Mouse (Mus musculus) hindbrain, embryonic 14.5 days (tissue): ENCODE data around the gene Tmem259. TPM values are rescaled to one million over a fixed set of nuclear protein-coding genes. Genes with fewer than 3 reads are reported as not detected.

Experiments
- ATAC-seq: fragments of 200-750 bp; cut with Nextera tagmentation; 2 replicates; pipeline ENCODE4 v1.8.0; 2017; ENCODE audit warnings: moderate number of reproducible peaks, mild to moderate bottlenecking, moderate TSS enrichment, moderate library complexity; ENCODE audit not compliant: low FRiP score
- DNase-seq: peaks from one replicate; pipeline ENCODE4 v3.0.0-alpha.2; 2015; ENCODE audit warnings: low spot score
- H3K27ac ChIP-seq: fragments of 300-500 bp; sonication (generic); 2 replicates; pipeline ENCODE4 v1.5.1; 2014; ENCODE audit warnings: mild to moderate bottlenecking, moderate library complexity
- H3K27me3 ChIP-seq: fragments of 300-500 bp; sonication (generic); 2 replicates; pipeline ENCODE4 v1.6.1; 2014; ENCODE audit warnings: mild to moderate bottlenecking, low read length, mixed read lengths; ENCODE audit not compliant: control insufficient read depth, insufficient read depth
- H3K36me3 ChIP-seq: fragments of 300-500 bp; sonication (generic); replicated peaks from 2 replicates; pipeline ENCODE4 v1.6.1; 2014; ENCODE audit not compliant: control insufficient read depth, insufficient read depth
- H3K4me1 ChIP-seq: fragments of 300-500 bp; sonication (generic); replicated peaks from 2 replicates; pipeline ENCODE4 v1.6.1; 2014; ENCODE audit warnings: antibody characterized with exemption, low read length, mixed read lengths; ENCODE audit not compliant: control insufficient read depth, insufficient read depth
- H3K4me2 ChIP-seq: fragments of 300-500 bp; sonication (generic); replicated peaks from 2 replicates; pipeline ENCODE4 v1.6.1; 2014; ENCODE audit warnings: mild to moderate bottlenecking, moderate library complexity
- H3K4me3 ChIP-seq: fragments of 300-500 bp; sonication (generic); replicated peaks from 2 replicates; pipeline ENCODE4 v1.5.1; 2014; ENCODE audit warnings: mild to moderate bottlenecking, low read length
- H3K9ac ChIP-seq: fragments of 300-500 bp; sonication (generic); 2 replicates; pipeline ENCODE4 v1.6.1; 2014
- H3K9me3 ChIP-seq: fragments of 300-500 bp; sonication (generic); 2 replicates; pipeline ENCODE4 v1.6.1; 2016; ENCODE audit warnings: low read length; ENCODE audit not compliant: control insufficient read depth
- WGBS: fragments of 180-500 bp; shearing (Covaris S2); extraction: QIAGEN DNeasy Blood & Tissue Kit; methylation state at CpG from one replicate; pipeline ENCODE4 v1.1.7; 2014; 5-methylcytosine and 5-hydroxymethylcytosine counted together
- polyA plus RNA-seq: library from polyadenylated mRNA; unstranded; fragments of >200 nt; fragmentation: Nextera tagmentation; extraction: Ambion mirVana; gene quantifications from 2 replicates; pipeline ENCODE4 v1.2.1, GENCODE M21; 2014

Gene Tmem259
- polyA plus RNA-seq, 1 experiment from 2014 or later: 22.8 TPM

DNA sequence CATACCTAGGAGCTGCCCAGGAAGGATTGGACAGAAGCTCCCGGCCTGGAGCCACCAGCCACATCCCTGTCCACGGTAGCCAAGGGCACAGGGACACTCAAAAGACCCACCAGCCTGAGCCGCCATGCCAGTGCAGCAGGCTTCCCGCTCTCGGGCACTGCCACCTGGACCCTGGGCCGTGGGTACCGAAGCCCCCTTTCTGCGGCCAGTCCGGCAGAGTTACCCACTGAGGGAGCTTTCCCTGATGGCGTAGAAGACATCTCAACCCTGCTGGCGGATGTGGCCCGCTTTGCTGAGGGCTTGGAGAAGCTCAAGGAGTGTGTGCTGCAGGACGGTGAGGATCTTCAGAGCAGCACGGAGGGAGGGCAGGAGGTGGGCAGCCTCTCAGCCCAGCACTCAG, 33.6 kb upstream of the Tmem259 start:
- ATAC-seq (no peak), DNase-seq (no peak)
- H3K4me2 ChIP-seq: no peak overlapping the region
- no peak overlapping the region for H3K4me3 ChIP-seq
- no peaks in the 10 kb centered on the region for H3K9me3 ChIP-seq
- WGBS: 81% methylated on average over 14 of the region's 14 CpGs
- H3K36me3 ChIP-seq: no peaks in the 10 kb centered on the region
- no peak overlapping the region for H3K27ac ChIP-seq
- no peak overlapping the region for H3K9ac ChIP-seq
- H3K4me1 ChIP-seq: no peaks in the 10 kb centered on the region
- peaks cover 57% of the 10 kb centered on the region for H3K27me3 ChIP-seq

DNA sequence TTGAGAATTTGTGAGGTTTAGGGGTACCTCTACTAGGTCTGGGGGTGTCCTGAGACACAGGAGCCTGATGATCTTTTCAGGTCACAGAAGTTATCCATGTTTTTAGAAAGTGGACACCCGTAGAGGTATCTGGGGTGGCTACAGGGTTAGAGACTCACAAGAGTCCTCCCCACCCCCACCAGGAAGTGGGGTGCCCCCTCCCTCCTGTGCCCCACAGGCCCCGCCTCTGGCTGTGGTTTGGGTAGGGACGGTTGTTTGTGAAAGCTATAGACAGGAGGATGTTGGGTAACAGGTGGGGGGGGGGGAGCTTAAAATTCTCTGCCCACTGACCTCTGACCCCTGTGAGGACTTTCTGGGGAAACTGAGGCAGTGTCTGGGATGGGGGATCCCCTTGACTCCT, 33.2 kb upstream of the Tmem259 start:
- no peak overlapping the region for H3K27ac ChIP-seq
- peaks cover 61% of the 10 kb centered on the region for H3K27me3 ChIP-seq
- DNase-seq: no peak

DNA sequence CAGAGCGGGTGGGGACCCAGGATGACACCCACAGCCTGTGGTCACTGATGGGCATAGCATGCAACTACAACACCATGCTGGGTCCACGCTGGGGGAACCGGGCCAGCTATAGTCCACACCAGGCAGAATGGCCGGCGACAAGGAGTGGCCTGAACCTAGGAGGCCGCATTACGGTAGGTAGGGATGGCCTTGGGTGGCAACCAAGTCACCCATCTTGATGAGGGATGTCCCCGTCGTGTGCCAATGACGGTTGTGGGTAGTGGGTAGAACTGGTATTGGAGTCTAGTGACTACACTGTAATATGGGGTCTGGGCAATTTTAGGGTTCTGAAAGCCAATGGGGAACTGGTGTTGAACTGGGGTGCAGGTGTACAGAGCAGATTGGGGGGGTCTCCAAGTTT, 32.8 kb upstream of the Tmem259 start:
- no peak overlapping the region for H3K27ac ChIP-seq
- ATAC-seq (no peak), DNase-seq (no peak)
- H3K27me3 ChIP-seq: peaks cover 65% of the 10 kb centered on the region
- no peaks in the 10 kb centered on the region for H3K4me1 ChIP-seq
- peaks cover 1% of the 10 kb centered on the region; the same call in 1 of the 2 replicates for H3K9me3 ChIP-seq
- H3K36me3 ChIP-seq: peaks cover 4% of the 10 kb centered on the region; the same call in 1 of the 2 replicates
- no peak overlapping the region for H3K4me2 ChIP-seq
- WGBS: 89% methylated on average over 10 of the region's 10 CpGs
- no peak overlapping the region for H3K4me3 ChIP-seq
- no peak overlapping the region for H3K9ac ChIP-seq

More for the DNA sequence above, 33.2 kb upstream of the Tmem259 start:
- Histone ChIP-seq H3K9ac (no peak overlapping the region), H3K4me3 (no peak overlapping the region), H3K4me2 (no peak overlapping the region), H3K4me1 (no peaks in the 10 kb centered on the region), H3K36me3 (no peaks in the 10 kb centered on the region), H3K9me3 (no peaks in the 10 kb centered on the region)
- 81% methylated on average over 3 of the region's 3 CpGs for WGBS
- no peak for ATAC-seq

DNA sequence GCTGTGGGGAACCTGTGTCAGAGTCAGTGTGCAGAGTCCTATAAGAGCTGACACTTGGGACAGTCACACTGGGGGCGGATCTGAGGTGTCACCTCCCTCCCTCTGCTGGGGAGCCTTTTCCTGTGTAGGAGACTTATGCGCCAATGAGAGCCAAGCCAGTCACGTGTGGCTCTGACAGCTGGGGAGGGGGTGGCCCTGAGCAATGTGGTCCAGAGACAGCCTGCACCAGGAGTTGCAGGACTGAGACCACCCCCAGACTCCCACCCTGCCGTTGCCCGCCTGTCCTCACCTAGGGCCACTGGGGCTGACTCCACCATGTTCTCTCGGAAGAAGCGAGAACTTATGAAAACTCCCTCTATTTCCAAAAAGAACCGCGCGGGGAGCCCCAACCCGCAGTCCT, 32.4 kb upstream of the Tmem259 start, which contains the start of gene Arhgap45:
TSS of gene Arhgap45 (plus strand) at position 143 of the 400 bp plus-strand sequence.
- no peak within 1 kb of the TSS for H3K9ac ChIP-seq
- no peak within 1 kb of the TSS for H3K4me2 ChIP-seq
- no peak within 1 kb of the TSS for H3K4me3 ChIP-seq
- H3K9me3 ChIP-seq: peaks cover 6% of the 10 kb centered on the region
- H3K36me3 ChIP-seq: peaks cover 8% of the 10 kb centered on the region; the same call in 1 of the 2 replicates
- peaks cover 69% of the 10 kb centered on the region for H3K27me3 ChIP-seq
- DNase-seq: no peak
- ATAC-seq: no peak
- 72% methylated on average over 11 of the region's 11 CpGs for WGBS
- H3K27ac ChIP-seq: no peak within 1 kb of the TSS
- no peaks in the 10 kb centered on the region for H3K4me1 ChIP-seq

DNA sequence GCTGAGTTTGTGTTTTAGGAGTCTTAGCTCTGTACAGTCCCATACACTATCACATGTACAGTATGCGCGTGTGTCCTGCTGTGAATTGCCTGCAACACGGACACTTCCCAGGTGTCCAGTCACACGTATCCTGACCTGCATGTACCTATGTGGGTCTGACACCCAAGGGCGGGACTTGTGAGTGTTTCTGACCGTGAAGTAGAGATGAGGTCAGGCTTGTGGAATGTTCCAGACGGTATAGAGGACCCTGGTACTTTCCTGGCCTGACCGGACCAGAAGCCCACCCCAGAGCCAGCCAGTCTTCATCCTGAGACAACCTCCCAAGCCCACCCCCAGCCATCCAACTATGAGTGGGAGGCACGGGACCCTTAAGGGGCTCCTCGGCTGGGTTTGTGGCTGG, 31.5 kb upstream of the Tmem259 start:
- Histone ChIP-seq H3K27ac (no peak overlapping the region), H3K9ac (no peak overlapping the region), H3K9me3 (peaks cover 15% of the 10 kb centered on the region), H3K4me3 (no peak overlapping the region), H3K27me3 (peaks cover 69% of the 10 kb centered on the region), H3K4me2 (no peak overlapping the region), H3K36me3 (peaks cover 14% of the 10 kb centered on the region), H3K4me1 (no peaks in the 10 kb centered on the region)
- WGBS: 87% methylated on average over 10 of the region's 10 CpGs
- DNase-seq (no peak), ATAC-seq (no peak)

DNA sequence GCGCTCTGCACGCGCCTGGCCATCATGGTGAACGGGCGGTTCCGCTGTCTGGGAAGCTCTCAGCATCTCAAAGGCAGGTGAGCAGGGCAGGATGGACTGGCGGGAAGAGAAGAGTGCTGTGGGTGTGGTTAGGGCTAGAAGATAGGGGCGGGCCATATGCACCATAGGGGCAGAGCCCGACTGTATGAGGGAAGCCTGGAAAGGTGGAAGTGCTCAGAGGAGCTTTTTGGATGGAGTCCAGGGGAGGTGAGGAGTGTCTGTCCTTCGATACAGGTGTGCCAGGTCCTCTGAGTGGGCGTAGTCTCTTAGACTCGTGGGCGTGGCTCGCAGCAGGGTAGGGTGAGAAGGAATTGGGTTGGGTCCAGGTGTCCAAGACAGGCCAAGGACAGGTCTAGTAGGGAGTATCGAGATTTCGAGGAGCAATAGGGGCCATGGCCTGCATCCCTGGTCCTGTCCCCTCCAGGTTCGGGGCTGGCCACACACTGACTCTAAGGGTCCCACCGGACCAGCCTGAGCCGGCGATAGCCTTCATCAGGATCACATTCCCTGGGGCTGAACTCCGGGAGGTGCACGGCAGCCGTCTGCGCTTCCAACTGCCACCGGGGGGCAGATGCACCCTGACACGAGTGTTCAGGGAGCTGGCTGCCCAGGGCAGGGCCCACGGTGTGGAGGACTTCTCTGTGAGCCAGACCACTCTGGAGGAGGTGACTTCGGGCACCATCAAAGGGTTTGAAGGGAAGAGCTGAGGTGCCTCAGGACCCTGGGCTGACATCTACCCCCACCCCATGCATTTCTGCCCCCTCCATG, 30.6 kb upstream of the Tmem259 start:
- DNase-seq: no peak
- WGBS: 24% methylated on average over 28 of the region's 28 CpGs
- no peak overlapping the region for H3K4me3 ChIP-seq
- no peaks in the 10 kb centered on the region for H3K4me1 ChIP-seq
- peaks cover 22% of the 10 kb centered on the region for H3K36me3 ChIP-seq
- no peak for ATAC-seq
- no peak overlapping the region for H3K27ac ChIP-seq
- H3K27me3 ChIP-seq: peaks cover 60% of the 10 kb centered on the region
- peaks cover 24% of the 10 kb centered on the region for H3K9me3 ChIP-seq
- H3K4me2 ChIP-seq: no peak overlapping the region
- no peak overlapping the region for H3K9ac ChIP-seq

DNA sequence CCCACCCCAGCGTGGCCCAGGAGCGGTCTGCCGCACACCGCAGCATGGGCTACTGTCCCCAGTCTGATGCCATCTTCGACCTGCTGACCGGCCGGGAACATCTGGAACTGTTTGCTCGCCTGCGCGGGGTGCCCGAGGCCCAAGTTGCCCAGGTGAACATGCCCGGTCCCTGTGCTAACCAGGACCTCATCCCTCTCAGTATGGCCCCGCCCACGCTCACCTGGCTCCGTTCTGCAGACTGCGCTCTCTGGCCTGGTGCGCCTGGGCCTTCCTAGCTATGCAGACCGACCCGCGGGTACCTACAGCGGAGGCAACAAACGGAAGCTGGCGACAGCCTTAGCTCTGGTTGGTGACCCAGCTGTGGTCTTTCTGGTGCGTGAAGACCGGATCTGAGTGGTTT, 29.5 kb upstream of the Tmem259 start:
- H3K4me1 ChIP-seq: no peaks in the 10 kb centered on the region
- H3K9me3 ChIP-seq: peaks cover 26% of the 10 kb centered on the region
- H3K4me2 ChIP-seq: no peak overlapping the region
- no peak overlapping the region for H3K9ac ChIP-seq
- peaks cover 31% of the 10 kb centered on the region for H3K36me3 ChIP-seq
- no peak overlapping the region for H3K4me3 ChIP-seq
- H3K27ac ChIP-seq: no peak overlapping the region
- no peak for ATAC-seq
- H3K27me3 ChIP-seq: peaks cover 50% of the 10 kb centered on the region
- DNase-seq: no peak
- whole genome bisulfite sequencing: 36% methylated on average over 25 of the region's 25 CpGs

DNA sequence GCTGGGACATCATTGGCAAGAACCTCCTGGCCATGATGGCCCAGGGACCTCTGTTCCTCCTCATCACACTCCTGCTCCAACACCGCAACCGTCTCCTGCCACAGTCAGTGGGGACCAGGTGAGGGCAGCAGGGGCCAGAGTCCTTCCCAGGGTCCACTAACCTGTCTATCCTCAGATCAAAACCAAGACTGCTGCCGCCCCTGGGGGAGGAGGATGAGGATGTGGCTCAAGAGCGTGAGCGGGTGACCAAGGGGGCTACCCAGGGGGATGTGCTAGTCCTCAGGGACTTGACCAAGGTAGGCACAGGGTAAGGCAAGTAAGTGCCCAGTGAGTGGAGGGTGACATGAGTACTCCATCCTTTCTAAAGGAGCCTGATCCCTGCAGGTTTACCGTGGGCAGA, 27.6 kb upstream of the Tmem259 start:
- H3K9me3 ChIP-seq: peaks cover 26% of the 10 kb centered on the region
- H3K4me1 ChIP-seq: no peaks in the 10 kb centered on the region
- H3K36me3 ChIP-seq: peaks cover 31% of the 10 kb centered on the region
- 86% methylated on average over 6 of the region's 6 CpGs for WGBS
- no peak overlapping the region for H3K4me3 ChIP-seq
- ATAC-seq (no peak), DNase-seq (no peak)
- H3K4me2 ChIP-seq: no peak overlapping the region
- no peak overlapping the region for H3K9ac ChIP-seq
- no peak overlapping the region for H3K27ac ChIP-seq
- H3K27me3 ChIP-seq: peaks cover 48% of the 10 kb centered on the region

DNA sequence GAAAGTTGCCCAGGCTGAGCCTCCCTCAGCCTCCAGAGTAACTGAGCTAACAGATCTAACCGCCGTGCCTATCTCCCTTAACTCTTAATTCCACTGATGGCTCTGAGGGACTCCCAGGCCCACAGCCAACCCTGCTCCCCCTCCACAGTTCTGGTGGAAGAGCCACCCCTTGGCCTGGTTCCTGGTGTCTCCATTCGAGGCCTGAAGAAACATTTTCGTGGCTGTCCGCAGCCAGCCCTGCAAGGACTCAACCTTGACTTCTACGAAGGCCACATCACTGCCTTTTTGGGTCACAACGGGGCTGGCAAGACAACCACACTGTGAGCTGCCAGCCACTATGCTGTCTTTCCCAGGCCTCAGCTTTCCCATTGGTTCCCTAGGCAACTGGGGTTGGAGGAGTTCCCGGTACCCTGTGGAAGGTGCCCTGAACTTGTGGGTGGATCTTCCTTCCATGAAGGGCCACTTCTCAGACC, 20.1 kb upstream of the Tmem259 start:
- Histone ChIP-seq H3K27me3 (peaks cover 31% of the 10 kb centered on the region), H3K4me3 (no peak overlapping the region), H3K4me1 (no peaks in the 10 kb centered on the region), H3K27ac (no peak overlapping the region), H3K4me2 (no peak overlapping the region), H3K9me3 (no peaks in the 10 kb centered on the region), H3K9ac (no peak overlapping the region), H3K36me3 (0 out of 2 replicates have a peak, but pooled peaks cover 6% of the 10 kb centered on the region)
- no peak for ATAC-seq
- DNase-seq: no peak
- WGBS: 90% methylated on average over 8 of the region's 8 CpGs
